Mouse (Mus musculus) liver, embryonic 14.5 days (tissue): ENCODE measurements around the gene Gde1. TPM values are rescaled to one million over a fixed set of nuclear protein-coding genes. Genes with fewer than 3 reads are reported as not detected.

Source experiments
- ATAC-seq: fragments of 200-750 bp; cut with Nextera tagmentation; 2 replicates; pipeline ENCODE4 v1.8.0; 2017; ENCODE audit warnings: moderate number of reproducible peaks, mild to moderate bottlenecking, moderate library complexity; ENCODE audit not compliant: insufficient read depth
- DNase-seq, 3 experiments: peaks; one replicate each; pipeline ENCODE4 v3.0.0-alpha.2; 2012 to 2013; ENCODE audit warnings: low read depth in 3 of 3, low spot score in 3 of 3
- H3K27ac ChIP-seq: fragments of 300-500 bp; sonication (generic); 2 replicates; pipeline ENCODE4 v1.5.1; 2014; ENCODE audit warnings: moderate library complexity, mild to moderate bottlenecking, control low read depth, inconsistent platforms
- H3K27me3 ChIP-seq: fragments of 300-500 bp; sonication (generic); 2 replicates; pipeline ENCODE4 v1.6.1; 2014; ENCODE audit warnings: mild to moderate bottlenecking, low read length, moderate library complexity; ENCODE audit not compliant: control insufficient read depth, insufficient read depth
- H3K36me3 ChIP-seq: fragments of 300-500 bp; sonication (generic); replicated peaks from 2 replicates; pipeline ENCODE4 v1.6.1; 2014; ENCODE audit warnings: low read depth; ENCODE audit not compliant: control insufficient read depth, insufficient read depth
- H3K4me1 ChIP-seq, 2 experiments: fragments of 200-500 bp in 1 of 2; fragments of 300-500 bp in 1 of 2; sonication (generic) in 1 of 2; replicated peaks; 2 replicates each; pipeline ENCODE4 v1.6.1; 2012 to 2014; ENCODE audit warnings: antibody characterized with exemption in 1 of 2, inconsistent platforms in 1 of 2, low read length in 1 of 2; ENCODE audit not compliant: control insufficient read depth in 2 of 2, insufficient read depth in 2 of 2
- H3K4me2 ChIP-seq: fragments of 300-500 bp; sonication (generic); 2 replicates; pipeline ENCODE4 v1.6.1; 2014; ENCODE audit warnings: low read depth, mild to moderate bottlenecking, control low read depth, moderate library complexity
- H3K4me3 ChIP-seq, 2 experiments: fragments of 200-500 bp in 1 of 2; fragments of 300-500 bp in 1 of 2; sonication (generic) in 1 of 2; 2 replicates each; pipeline ENCODE4 v1.5.1; 2012 to 2014; ENCODE audit warnings: low read depth in 2 of 2, low read length in 2 of 2, mild to moderate bottlenecking in 2 of 2, control low read depth in 1 of 2, inconsistent platforms in 1 of 2, moderate library complexity in 1 of 2; ENCODE audit not compliant: insufficient read depth in 1 of 2
- H3K9ac ChIP-seq: fragments of 300-500 bp; sonication (generic); replicated peaks from 2 replicates; pipeline ENCODE4 v1.6.1; 2014; ENCODE audit warnings: mild to moderate bottlenecking, control low read depth, moderate library complexity
- H3K9me3 ChIP-seq: fragments of 300-500 bp; sonication (generic); 2 replicates; pipeline ENCODE4 v1.6.1; 2016; ENCODE audit warnings: low read length, mixed read lengths; ENCODE audit not compliant: control insufficient read depth
- CTCF ChIP-seq: IDR thresholded peaks from 2 replicates; pipeline ENCODE4 v1.5.1; 2016; ENCODE audit warnings: antibody characterized with exemption, low read depth, control low read depth
- EP300 ChIP-seq: IDR thresholded peaks from 2 replicates; pipeline ENCODE4 v1.6.1; 2016; ENCODE audit warnings: antibody characterized with exemption, low read depth
- WGBS: fragments of 180-500 bp; shearing (Covaris S2); extraction: QIAGEN DNeasy Blood & Tissue Kit; methylation state at CpG from one replicate; pipeline ENCODE4 v1.1.7; 2014; ENCODE audit not compliant: insufficient replicate concordance; 5-methylcytosine and 5-hydroxymethylcytosine counted together
- polyA plus RNA-seq, 2 experiments: library from polyadenylated mRNA; depleted of rRNA in 1 of 2; stranded (reverse) in 1 of 2; unstranded in 1 of 2; fragments of >200 nt; fragmentation: Nextera tagmentation in 1 of 2; extraction: Ambion mirVana in 1 of 2; gene quantifications; 2 replicates each; pipeline versions ENCODE4 v1.2.1 to v1.2.3; 2012 to 2014

Gene Gde1
- polyA plus RNA-seq, 2 experiments = 27.5 to 46.9 TPM

- WGBS = 50% methylated on average over 6 of the region's 6 CpGs
Observed at GRCm38 (mm10) chr7:118652572-118653295, 52.8 kb downstream of the Gde1 start.

GRCm38 (mm10) chr7:118650891-118651290 is 54.7 kb downstream of the Gde1 start:
- Histone ChIP-seq H3K9ac (no peak overlapping the region), H3K4me1 (no peaks in the 10 kb centered on the region), H3K27me3 (no peaks in the 10 kb centered on the region), H3K4me3 (no peak overlapping the region), H3K9me3 (no peaks in the 10 kb centered on the region), H3K27ac (no peak overlapping the region), H3K36me3 (no peaks in the 10 kb centered on the region), H3K4me2 (no peak overlapping the region)
- no peak for ATAC-seq
- no peak for TF ChIP-seq CTCF
- TF ChIP-seq EP300 = no peak
- no peak for DNase-seq
- 51% methylated on average over 1 of the region's 1 CpGs for WGBS

More at GRCm38 (mm10) chr7:118652572-118653295, 52.8 kb downstream of the Gde1 start:
- Histone ChIP-seq H3K4me2 (no peak overlapping the region), H3K36me3 (no peaks in the 10 kb centered on the region), H3K4me1 (no peaks in the 10 kb centered on the region), H3K27me3 (no peaks in the 10 kb centered on the region), H3K9ac (no peak overlapping the region), H3K27ac (no peak overlapping the region), H3K9me3 (no peaks in the 10 kb centered on the region), H3K4me3 (no peak overlapping the region)
- TF ChIP-seq EP300 (no peak), CTCF (no peak)
- DNase-seq = no peak
- ATAC-seq = no peak

- 52% methylated on average over 4 of the region's 4 CpGs for WGBS
- ATAC-seq (no peak), DNase-seq (no peak)
- H3K9ac ChIP-seq = no peak overlapping the region
- no peak overlapping the region for H3K4me3 ChIP-seq
- H3K27me3 ChIP-seq = no peaks in the 10 kb centered on the region
- no peaks in the 10 kb centered on the region for H3K36me3 ChIP-seq
- no peak for TF ChIP-seq CTCF
- TF ChIP-seq EP300 = no peak
- no peaks in the 10 kb centered on the region for H3K9me3 ChIP-seq
- no peaks in the 10 kb centered on the region for H3K4me1 ChIP-seq
- no peak overlapping the region for H3K27ac ChIP-seq
- H3K4me2 ChIP-seq = no peak overlapping the region
Observed at GRCm38 (mm10) chr7:118650119-118650518, 55.5 kb downstream of the Gde1 start.

- ATAC-seq = no peak
- Histone ChIP-seq H3K4me1 (no peaks in the 10 kb centered on the region), H3K27ac (no peak overlapping the region), H3K9me3 (no peaks in the 10 kb centered on the region), H3K9ac (no peak overlapping the region), H3K4me2 (no peak overlapping the region), H3K4me3 (no peak overlapping the region), H3K27me3 (no peaks in the 10 kb centered on the region), H3K36me3 (no peaks in the 10 kb centered on the region)
- 62% methylated on average over 7 of the region's 7 CpGs for WGBS
- TF ChIP-seq CTCF (no peak), EP300 (no peak)
- DNase-seq = no peak
Observed at GRCm38 (mm10) chr7:118649328-118649727, 56.2 kb downstream of the Gde1 start.

GRCm38 (mm10) chr7:118646237-118646636 is 59.3 kb downstream of the Gde1 start:
- Histone ChIP-seq H3K4me1 (no peaks in the 10 kb centered on the region), H3K9ac (no peak overlapping the region), H3K27me3 (no peaks in the 10 kb centered on the region), H3K27ac (no peak overlapping the region), H3K9me3 (no peaks in the 10 kb centered on the region), H3K4me3 (no peak overlapping the region), H3K4me2 (no peak overlapping the region), H3K36me3 (no peaks in the 10 kb centered on the region)
- ATAC-seq (no peak), DNase-seq (no peak)
- 71% methylated on average over 1 of the region's 1 CpGs for WGBS
- TF ChIP-seq CTCF (no peak), EP300 (no peak)

Other genes with a start within 250 kb of the Gde1 start
- 1.2 and 1.5 TPM in 2 replicates for gene Itpripl2, start 213.8 kb downstream of the Gde1 start, polyA plus RNA-seq (2012; rRNA removed)
- gene Itpripl2, start 213.8 kb downstream of the Gde1 start, polyA plus RNA-seq (2014; fragmentation: Nextera tagmentation; extraction: Ambion mirVana) = 0.43 and 0.47 TPM in 2 replicates
- gene Coq7, start 172.4 kb downstream of the Gde1 start, polyA plus RNA-seq (2012; rRNA removed) = 17.6 and 34.1 TPM in 2 replicates
- 56.2 and 56.7 TPM in 2 replicates for gene Coq7, start 172.4 kb downstream of the Gde1 start, polyA plus RNA-seq (2014; fragmentation: Nextera tagmentation; extraction: Ambion mirVana)
- 0.11 and 0.14 TPM in 2 replicates for gene Tmc7, start 121.0 kb downstream of the Gde1 start, polyA plus RNA-seq (2012; rRNA removed)
- gene Tmc7, start 121.0 kb downstream of the Gde1 start, polyA plus RNA-seq (2014; fragmentation: Nextera tagmentation; extraction: Ambion mirVana) = 0.24 and 0.30 TPM in 2 replicates
- gene Tmc5, start 108.5 kb downstream of the Gde1 start, polyA plus RNA-seq (2012; rRNA removed) = not detected in 2 replicates
- gene Tmc5, start 108.5 kb downstream of the Gde1 start, polyA plus RNA-seq (2014; fragmentation: Nextera tagmentation; extraction: Ambion mirVana) = not detected in 2 replicates
- 8.6 and 13.8 TPM in 2 replicates for gene Ccp110, start 6.8 kb upstream of the Gde1 start, polyA plus RNA-seq (2012; rRNA removed)
- 4.2 and 5.2 TPM in 2 replicates for gene Ccp110, start 6.8 kb upstream of the Gde1 start, polyA plus RNA-seq (2014; fragmentation: Nextera tagmentation; extraction: Ambion mirVana)
- gene Vps35l, start 34.4 kb upstream of the Gde1 start, polyA plus RNA-seq (2012; rRNA removed) = 26.1 and 31.1 TPM in 2 replicates
- 32.0 and 33.2 TPM in 2 replicates for gene Vps35l, start 34.4 kb upstream of the Gde1 start, polyA plus RNA-seq (2014; fragmentation: Nextera tagmentation; extraction: Ambion mirVana)
- gene Iqck, start 150.0 kb upstream of the Gde1 start, polyA plus RNA-seq (2012; rRNA removed) = 0.21 and 0.40 TPM in 2 replicates
- gene Iqck, start 150.0 kb upstream of the Gde1 start, polyA plus RNA-seq (2014; fragmentation: Nextera tagmentation; extraction: Ambion mirVana) = 0.22 and 0.27 TPM in 2 replicates
- 8.0 and 11.0 TPM in 2 replicates for gene Knop1, start 150.5 kb upstream of the Gde1 start, polyA plus RNA-seq (2012; rRNA removed)
- gene Knop1, start 150.5 kb upstream of the Gde1 start, polyA plus RNA-seq (2014; fragmentation: Nextera tagmentation; extraction: Ambion mirVana) = 32.0 and 34.8 TPM in 2 replicates